Mouse (Mus musculus) myocyte (in vitro differentiated cells): ENCODE measurements around the gene Mbl1. TPM values are rescaled to one million over a fixed set of nuclear protein-coding genes. Genes with fewer than 3 reads are reported as not detected.

Source experiments
- H3K27me3 ChIP-seq: one replicate; pipeline ENCODE4 v1.6.1; 2011; ENCODE audit not compliant: control insufficient read depth, insufficient read depth, insufficient read length
- H3K36me3 ChIP-seq: one replicate; pipeline ENCODE4 v1.6.1; 2011; ENCODE audit not compliant: control insufficient read depth, insufficient read depth
- H3K4me2 ChIP-seq: one replicate; pipeline ENCODE4 v1.6.1; 2011; ENCODE audit warnings: low read depth, control low read depth
- H3K4me3 ChIP-seq: one replicate; pipeline ENCODE4 v1.5.1; 2011; ENCODE audit warnings: mild to moderate bottlenecking, control low read depth, moderate library complexity
- H3K79me2 ChIP-seq: one replicate; pipeline ENCODE4 v1.6.1; 2011; ENCODE audit not compliant: control insufficient read depth, insufficient read depth
- H3ac ChIP-seq: one replicate; pipeline ENCODE4 v1.6.1; 2011; ENCODE audit not compliant: control insufficient read depth, insufficient read length
- CEBPB ChIP-seq: IDR thresholded peaks from 2 replicates; pipeline ENCODE4 v1.6.1; 2011; ENCODE audit warnings: mild to moderate bottlenecking, moderate library complexity; ENCODE audit not compliant: poor library complexity, insufficient read depth, severe bottlenecking
- E2F4 ChIP-seq: IDR thresholded peaks from one replicate; pipeline ENCODE4 v1.6.1; 2011; ENCODE audit warnings: mild to moderate bottlenecking, control low read depth, moderate library complexity; ENCODE audit not compliant: insufficient read depth
- MAX ChIP-seq: IDR thresholded peaks from one replicate; pipeline ENCODE4 v1.6.1; 2011; ENCODE audit warnings: low read depth, mild to moderate bottlenecking, control low read depth
- MYOD1 ChIP-seq, 3 experiments: IDR thresholded peaks; one replicate each; pipeline ENCODE4 v1.6.1; 2011; ENCODE audit warnings: control low read depth in 2 of 3, low read depth in 2 of 3, mild to moderate bottlenecking in 2 of 3, moderate library complexity in 1 of 3; ENCODE audit not compliant: insufficient read length in 2 of 3, control insufficient read depth in 1 of 3
- MYOG ChIP-seq, 3 experiments: IDR thresholded peaks; one replicate each; pipeline ENCODE4 v1.6.1; 2011; ENCODE audit warnings: control low read depth in 2 of 3, low read depth in 2 of 3, mild to moderate bottlenecking in 2 of 3; ENCODE audit not compliant: insufficient read length in 2 of 3, control insufficient read depth in 1 of 3, insufficient read depth in 1 of 3
- POLR2A ChIP-seq: IDR thresholded peaks from one replicate; pipeline ENCODE4 v1.6.1; 2011; ENCODE audit warnings: low read depth, mild to moderate bottlenecking, control low read depth, moderate library complexity; ENCODE audit not compliant: insufficient read length
- POLR2AphosphoS2 ChIP-seq: IDR thresholded peaks from one replicate; pipeline ENCODE4 v1.6.1; 2011; ENCODE audit warnings: low read depth, control low read depth; ENCODE audit not compliant: insufficient read length
- REST ChIP-seq: IDR thresholded peaks from one replicate; pipeline ENCODE4 v1.6.1; 2011; ENCODE audit warnings: mild to moderate bottlenecking, control low read depth, moderate library complexity; ENCODE audit not compliant: insufficient read depth, insufficient read length
- SRF ChIP-seq: IDR thresholded peaks from one replicate; pipeline ENCODE4 v1.6.1; 2011; ENCODE audit warnings: low read depth; ENCODE audit not compliant: control insufficient read depth, insufficient read length
- TCF12 ChIP-seq: IDR thresholded peaks from one replicate; pipeline ENCODE4 v1.6.1; 2011; ENCODE audit warnings: mild to moderate bottlenecking, control low read depth; ENCODE audit not compliant: poor library complexity, insufficient read depth, severe bottlenecking
- TCF3 ChIP-seq: IDR thresholded peaks from one replicate; pipeline ENCODE4 v1.6.1; 2011; ENCODE audit warnings: low read depth, control low read depth; ENCODE audit not compliant: insufficient read length
- USF1 ChIP-seq: IDR thresholded peaks from one replicate; pipeline ENCODE4 v1.6.1; 2011; ENCODE audit warnings: low read depth, mild to moderate bottlenecking, control low read depth, moderate library complexity
- polyA plus RNA-seq: library from polyadenylated mRNA; unstranded; fragments of >200 nt; fragmentation: generic; extraction: Trizol; gene quantifications from one replicate; pipeline ENCODE4 v1.2.1, GENCODE M21; 2012; ENCODE audit warnings: missing spikeins

The Mbl1 gene
- polyA plus RNA-seq, 1 experiment: not detected

DNA sequence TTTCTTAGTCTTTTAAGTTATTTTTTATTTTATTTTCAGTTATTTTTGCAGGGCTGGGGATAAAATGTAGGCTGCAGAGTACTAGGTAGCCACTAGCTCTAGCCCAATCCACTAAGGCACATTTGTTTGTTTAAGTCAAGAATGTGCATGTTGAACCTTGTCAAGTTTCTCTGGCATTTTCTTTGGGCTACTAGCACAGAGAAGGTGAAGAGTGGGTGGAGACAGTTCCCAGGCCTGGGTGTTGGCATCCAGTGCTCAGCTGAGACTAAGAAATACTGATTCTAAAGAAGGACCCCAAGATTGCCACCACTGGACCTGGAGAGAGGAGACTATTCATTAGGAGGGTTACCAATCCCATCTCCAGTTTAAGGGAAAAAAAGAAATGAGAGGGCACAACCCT, 14.3 kb upstream of the Mbl1 start:
- H3K27me3 ChIP-seq: no peaks in the 10 kb centered on the region
- H3K36me3 ChIP-seq: no peaks in the 10 kb centered on the region
- TF ChIP-seq E2F4 (no peak), USF1 (no peak), MYOD1 (IDR thresholded peaks at IDR 0.05; ENCODE audit: control insufficient read depth in 1 of 3, insufficient read length in 2 of 3, low read depth in 2 of 3) (no peak), TCF3 (no peak), MYOG (IDR thresholded peaks at IDR 0.05; ENCODE audit: control insufficient read depth in 1 of 3, insufficient read depth in 1 of 3, insufficient read length in 2 of 3, low read depth in 2 of 3) (no peak), SRF (no peak), POLR2A (no peak), REST (no peak), MAX (no peak), CEBPB (no peak), POLR2AphosphoS2 (no peak), TCF12 (no peak)
- no peaks in the 10 kb centered on the region for H3K79me2 ChIP-seq
- no peak overlapping the region for H3K4me3 ChIP-seq
- no peak overlapping the region for H3K4me2 ChIP-seq
- H3ac ChIP-seq: no peak overlapping the region

DNA sequence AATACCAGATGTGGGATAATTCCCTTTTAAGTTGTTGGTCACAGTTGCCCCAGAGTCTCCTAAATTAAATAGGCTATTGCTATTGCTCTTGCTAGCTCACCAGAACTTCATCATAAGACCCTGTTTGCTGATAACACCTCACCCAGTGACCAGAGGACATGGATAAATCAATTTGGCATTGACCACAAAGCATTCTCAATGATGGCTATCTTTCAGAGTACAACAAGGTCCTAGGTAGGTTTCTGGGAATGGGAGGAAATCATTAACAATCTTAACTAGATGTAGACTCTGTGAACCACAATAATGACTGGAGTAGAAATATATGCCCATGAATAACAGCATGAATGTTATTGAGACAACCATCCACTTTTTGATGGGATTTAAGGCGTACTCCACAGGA, 10.6 kb upstream of the Mbl1 start:
- H3K27me3 ChIP-seq: no peaks in the 10 kb centered on the region
- H3ac ChIP-seq: no peak overlapping the region
- no peak for TF ChIP-seq USF1
- no peak for TF ChIP-seq CEBPB
- no peak for TF ChIP-seq E2F4
- no peak for TF ChIP-seq REST
- no peak for TF ChIP-seq MYOD1 (IDR thresholded peaks at IDR 0.05; ENCODE audit: control insufficient read depth in 1 of 3, insufficient read length in 2 of 3, low read depth in 2 of 3)
- H3K36me3 ChIP-seq: no peaks in the 10 kb centered on the region
- no peak overlapping the region for H3K4me2 ChIP-seq
- H3K4me3 ChIP-seq: no peak overlapping the region
- H3K79me2 ChIP-seq: no peaks in the 10 kb centered on the region

GRCm38 (mm10) chr14:41146035-41146434, 5.2 kb upstream of the Mbl1 start:
- Histone ChIP-seq H3K4me3 (no peak overlapping the region), H3ac (no peak overlapping the region), H3K36me3 (no peaks in the 10 kb centered on the region), H3K79me2 (no peaks in the 10 kb centered on the region), H3K4me2 (no peak overlapping the region), H3K27me3 (no peaks in the 10 kb centered on the region)
- no peak for TF ChIP-seq TCF3
- no peak for TF ChIP-seq MYOG (IDR thresholded peaks at IDR 0.05; ENCODE audit: control insufficient read depth in 1 of 3, insufficient read depth in 1 of 3, insufficient read length in 2 of 3, low read depth in 2 of 3)
- TF ChIP-seq MYOD1 (IDR thresholded peaks at IDR 0.05; ENCODE audit: control insufficient read depth in 1 of 3, insufficient read length in 2 of 3, low read depth in 2 of 3): no peak
- TF ChIP-seq MAX: no peak
- no peak for TF ChIP-seq SRF
- TF ChIP-seq TCF12: no peak
- no peak for TF ChIP-seq E2F4
- no peak for TF ChIP-seq CEBPB
- no peak for TF ChIP-seq REST
- TF ChIP-seq POLR2AphosphoS2: no peak
- no peak for TF ChIP-seq USF1
- TF ChIP-seq POLR2A: no peak

GRCm38 (mm10) chr14:41146922-41147321, 4.3 kb upstream of the Mbl1 start:
- Histone ChIP-seq H3K27me3 (no peaks in the 10 kb centered on the region), H3ac (no peak overlapping the region), H3K4me2 (no peak overlapping the region), H3K4me3 (no peak overlapping the region), H3K79me2 (no peaks in the 10 kb centered on the region), H3K36me3 (no peaks in the 10 kb centered on the region)
- TF ChIP-seq POLR2A (no peak), MYOG (IDR thresholded peaks at IDR 0.05; ENCODE audit: control insufficient read depth in 1 of 3, insufficient read depth in 1 of 3, insufficient read length in 2 of 3, low read depth in 2 of 3) (no peak), CEBPB (no peak), MYOD1 (IDR thresholded peaks at IDR 0.05; ENCODE audit: control insufficient read depth in 1 of 3, insufficient read length in 2 of 3, low read depth in 2 of 3) (no peak), SRF (no peak), USF1 (no peak), TCF12 (no peak), MAX (no peak), E2F4 (no peak), REST (no peak), POLR2AphosphoS2 (no peak), TCF3 (no peak)

DNA sequence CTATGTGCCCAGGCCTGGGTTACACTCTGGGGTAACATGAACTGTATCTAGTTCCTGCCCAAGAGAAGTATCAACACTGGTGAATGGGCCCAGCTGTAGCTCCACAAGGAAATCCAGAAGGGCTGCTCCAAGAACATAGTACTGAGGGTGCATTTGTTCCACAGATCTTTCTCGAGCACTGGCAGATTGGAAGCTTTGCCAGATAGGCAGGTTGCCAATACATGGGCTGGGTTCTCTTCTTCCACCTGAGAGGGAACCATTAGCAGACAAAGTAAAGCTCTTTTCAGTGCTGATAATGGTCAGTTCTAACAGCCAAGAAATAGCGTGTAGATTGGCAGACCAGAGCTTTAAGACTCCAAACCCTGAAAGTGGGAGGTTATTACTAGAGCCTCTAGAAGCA, 3.9 kb upstream of the Mbl1 start:
- Histone ChIP-seq H3K27me3 (no peaks in the 10 kb centered on the region), H3K4me3 (no peak overlapping the region), H3K79me2 (no peaks in the 10 kb centered on the region), H3K4me2 (no peak overlapping the region), H3ac (no peak overlapping the region), H3K36me3 (no peaks in the 10 kb centered on the region)
- no peak for TF ChIP-seq CEBPB
- TF ChIP-seq E2F4: no peak
- no peak for TF ChIP-seq TCF12
- no peak for TF ChIP-seq TCF3
- TF ChIP-seq POLR2AphosphoS2: no peak
- no peak for TF ChIP-seq MYOD1 (IDR thresholded peaks at IDR 0.05; ENCODE audit: control insufficient read depth in 1 of 3, insufficient read length in 2 of 3, low read depth in 2 of 3)
- TF ChIP-seq USF1: no peak
- TF ChIP-seq MYOG (IDR thresholded peaks at IDR 0.05; ENCODE audit: control insufficient read depth in 1 of 3, insufficient read depth in 1 of 3, insufficient read length in 2 of 3, low read depth in 2 of 3): no peak
- TF ChIP-seq REST: no peak
- TF ChIP-seq SRF: no peak
- no peak for TF ChIP-seq POLR2A
